Mouse (Mus musculus): ENCODE measurements around the gene Igfbp5. TPM values are rescaled to one million over a fixed set of nuclear protein-coding genes. Genes with fewer than 3 reads are reported as not detected.

Igfbp5 gene
- polyA plus RNA-seq, 1 experiment from 2014 or later: 71.2 TPM

DNA sequence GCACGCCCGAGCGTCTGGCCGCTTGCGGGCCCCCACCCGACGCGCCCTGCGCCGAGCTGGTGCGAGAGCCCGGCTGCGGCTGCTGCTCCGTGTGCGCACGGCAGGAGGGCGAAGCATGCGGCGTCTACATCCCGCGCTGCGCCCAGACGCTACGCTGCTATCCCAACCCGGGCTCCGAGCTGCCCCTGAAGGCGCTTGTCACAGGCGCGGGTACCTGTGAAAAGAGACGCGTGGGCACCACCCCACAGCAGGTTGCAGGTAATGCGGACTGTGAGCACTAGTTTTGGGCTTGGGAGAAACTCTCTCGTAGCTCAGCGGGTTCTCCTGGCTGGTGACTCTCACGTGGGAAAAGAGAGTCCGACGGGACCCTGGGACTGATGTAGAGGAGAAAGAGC lies 50.0 kb downstream of the Igfbp5 start:
- DNase-seq (ENCODE audit: low spot score) (peak; percentile 58), ATAC-seq (replicated peaks; ENCODE audit: insufficient number of reproducible peaks, low FRiP score, low TSS enrichment, low read depth) (peak; percentile 40; the same call in 1 of the 2 replicates)
- Histone ChIP-seq H3K4me1 (ENCODE audit: control insufficient read depth, insufficient read depth, low read length) (peaks cover 9% of the 10 kb centered on the region; the same call in 1 of the 2 replicates), H3K4me3 (ENCODE audit: low read depth, low read length) (peak overlapping the region; percentile 72), H3K36me3 (replicated peaks; ENCODE audit: control insufficient read depth, insufficient read depth, low read depth, low read length) (no peaks in the 10 kb centered on the region), H3K27me3 (ENCODE audit: control insufficient read depth, insufficient read depth, low read length) (no peaks in the 10 kb centered on the region), H3K9me3 (replicated peaks; ENCODE audit: control insufficient read depth, low read length) (no peaks in the 10 kb centered on the region), H3K9ac (replicated peaks; ENCODE audit: low read length) (peak overlapping the region; percentile 84), H3K4me2 (ENCODE audit: low read depth, low read length) (peak overlapping the region; percentile 98), H3K27ac (replicated peaks; ENCODE audit: low read depth, low read length) (peak overlapping the region; percentile 75)
- WGBS: 0% methylated on average over 37 of the region's 37 CpGs

GRCm38 (mm10) chr1:72823751-72824706 lies 50.7 kb downstream of the Igfbp5 start, which contains the start of gene Igfbp2:
Gene Igfbp2, plus strand, starts transcription at chr1:72824503.
- H3K4me1 ChIP-seq (ENCODE audit: control insufficient read depth, insufficient read depth, low read length): peaks cover 9% of the 10 kb centered on the region; the same call in 1 of the 2 replicates
- H3K27ac ChIP-seq (replicated peaks; ENCODE audit: low read depth, low read length): peak within 1 kb of the TSS; percentile 75
- H3K9ac ChIP-seq (replicated peaks; ENCODE audit: low read length): peak within 1 kb of the TSS; percentile 84
- H3K4me3 ChIP-seq (ENCODE audit: low read depth, low read length): peak within 1 kb of the TSS; percentile 72
- peak; percentile 85 for DNase-seq (ENCODE audit: low spot score)
- WGBS: under 1% methylated on average over 45 of the region's 58 CpGs
- H3K36me3 ChIP-seq (replicated peaks; ENCODE audit: control insufficient read depth, insufficient read depth, low read depth, low read length): no peaks in the 10 kb centered on the region
- no peaks in the 10 kb centered on the region for H3K27me3 ChIP-seq (ENCODE audit: control insufficient read depth, insufficient read depth, low read length)
- H3K4me2 ChIP-seq (ENCODE audit: low read depth, low read length): peak within 1 kb of the TSS; percentile 98
- peak; percentile 72 for ATAC-seq (replicated peaks; ENCODE audit: insufficient number of reproducible peaks, low FRiP score, low TSS enrichment, low read depth)
- no peaks in the 10 kb centered on the region for H3K9me3 ChIP-seq (replicated peaks; ENCODE audit: control insufficient read depth, low read length)

GRCm38 (mm10) chr1:72822893-72823292 lies 51.8 kb downstream of the Igfbp5 start:
- peaks cover 6% of the 10 kb centered on the region; the same call in 1 of the 2 replicates for H3K4me1 ChIP-seq (ENCODE audit: control insufficient read depth, insufficient read depth, low read length)
- DNase-seq (ENCODE audit: low spot score): no peak
- ATAC-seq (replicated peaks; ENCODE audit: insufficient number of reproducible peaks, low FRiP score, low TSS enrichment, low read depth): no peak
- no peaks in the 10 kb centered on the region for H3K27me3 ChIP-seq (ENCODE audit: control insufficient read depth, insufficient read depth, low read length)
- 69% methylated on average over 10 of the region's 10 CpGs for WGBS
- no peak overlapping the region for H3K4me3 ChIP-seq (ENCODE audit: low read depth, low read length)
- no peak overlapping the region for H3K27ac ChIP-seq (replicated peaks; ENCODE audit: low read depth, low read length)
- no peaks in the 10 kb centered on the region for H3K9me3 ChIP-seq (replicated peaks; ENCODE audit: control insufficient read depth, low read length)
- no peak overlapping the region for H3K9ac ChIP-seq (replicated peaks; ENCODE audit: low read length)
- H3K4me2 ChIP-seq (ENCODE audit: low read depth, low read length): no peak overlapping the region
- H3K36me3 ChIP-seq (replicated peaks; ENCODE audit: control insufficient read depth, insufficient read depth, low read depth, low read length): no peaks in the 10 kb centered on the region

- WGBS: 85% methylated on average over 6 of the region's 6 CpGs
- Histone ChIP-seq H3K4me3 (ENCODE audit: low read depth, low read length) (no peak overlapping the region), H3K4me2 (ENCODE audit: low read depth, low read length) (no peak overlapping the region), H3K4me1 (ENCODE audit: control insufficient read depth, insufficient read depth, low read length) (no peaks in the 10 kb centered on the region), H3K36me3 (replicated peaks; ENCODE audit: control insufficient read depth, insufficient read depth, low read depth, low read length) (no peaks in the 10 kb centered on the region), H3K27me3 (ENCODE audit: control insufficient read depth, insufficient read depth, low read length) (no peaks in the 10 kb centered on the region), H3K9me3 (replicated peaks; ENCODE audit: control insufficient read depth, low read length) (no peaks in the 10 kb centered on the region), H3K27ac (replicated peaks; ENCODE audit: low read depth, low read length) (no peak overlapping the region), H3K9ac (replicated peaks; ENCODE audit: low read length) (no peak overlapping the region)
- ATAC-seq (replicated peaks; ENCODE audit: insufficient number of reproducible peaks, low FRiP score, low TSS enrichment, low read depth) (no peak), DNase-seq (ENCODE audit: low spot score) (no peak)
Measured at GRCm38 (mm10) chr1:72819995-72820394, 54.7 kb downstream of the Igfbp5 start.

DNA sequence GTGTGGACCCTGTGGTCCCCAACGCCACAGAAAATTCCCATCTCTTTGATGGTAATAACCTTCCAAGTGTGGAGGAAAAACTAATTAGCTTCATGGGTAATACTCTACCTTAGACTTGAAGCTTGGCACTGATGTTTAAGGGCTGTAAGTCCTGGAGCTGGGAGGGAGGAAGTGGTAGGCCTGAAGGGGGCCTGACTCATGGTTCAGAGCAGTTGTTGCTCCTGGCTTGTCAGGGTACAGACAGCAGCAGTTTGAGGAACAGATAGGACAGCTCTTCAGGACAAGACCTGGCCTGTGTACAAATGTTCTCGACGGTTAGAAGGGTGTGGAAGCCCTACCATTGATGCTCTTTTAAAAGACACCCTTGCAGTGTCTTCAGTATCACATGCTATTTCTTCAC lies 59.1 kb downstream of the Igfbp5 start:
- H3K36me3 ChIP-seq (replicated peaks; ENCODE audit: control insufficient read depth, insufficient read depth, low read depth, low read length): no peaks in the 10 kb centered on the region
- H3K4me3 ChIP-seq (ENCODE audit: low read depth, low read length): no peak overlapping the region
- H3K9ac ChIP-seq (replicated peaks; ENCODE audit: low read length): no peak overlapping the region
- 85% methylated on average over 3 of the region's 3 CpGs for WGBS
- no peak overlapping the region for H3K27ac ChIP-seq (replicated peaks; ENCODE audit: low read depth, low read length)
- H3K4me2 ChIP-seq (ENCODE audit: low read depth, low read length): no peak overlapping the region
- H3K27me3 ChIP-seq (ENCODE audit: control insufficient read depth, insufficient read depth, low read length): no peaks in the 10 kb centered on the region
- H3K9me3 ChIP-seq (replicated peaks; ENCODE audit: control insufficient read depth, low read length): no peaks in the 10 kb centered on the region
- DNase-seq (ENCODE audit: low spot score) (no peak), ATAC-seq (replicated peaks; ENCODE audit: insufficient number of reproducible peaks, low FRiP score, low TSS enrichment, low read depth) (no peak)
- no peaks in the 10 kb centered on the region; the same call in 1 of the 2 replicates for H3K4me1 ChIP-seq (ENCODE audit: control insufficient read depth, insufficient read depth, low read length)

- no peak overlapping the region for H3K27ac ChIP-seq (replicated peaks; ENCODE audit: low read depth, low read length)
- H3K36me3 ChIP-seq (replicated peaks; ENCODE audit: control insufficient read depth, insufficient read depth, low read depth, low read length): no peaks in the 10 kb centered on the region
- H3K27me3 ChIP-seq (ENCODE audit: control insufficient read depth, insufficient read depth, low read length): no peaks in the 10 kb centered on the region
- H3K4me2 ChIP-seq (ENCODE audit: low read depth, low read length): no peak overlapping the region
- H3K4me3 ChIP-seq (ENCODE audit: low read depth, low read length): no peak overlapping the region
- H3K4me1 ChIP-seq (ENCODE audit: control insufficient read depth, insufficient read depth, low read length): no peaks in the 10 kb centered on the region; the same call in 1 of the 2 replicates
- ATAC-seq (replicated peaks; ENCODE audit: insufficient number of reproducible peaks, low FRiP score, low TSS enrichment, low read depth): no peak
- DNase-seq (ENCODE audit: low spot score): no peak
- no peaks in the 10 kb centered on the region for H3K9me3 ChIP-seq (replicated peaks; ENCODE audit: control insufficient read depth, low read length)
- no peak overlapping the region for H3K9ac ChIP-seq (replicated peaks; ENCODE audit: low read length)
- 59% methylated on average over 5 of the region's 5 CpGs for WGBS
Measured at GRCm38 (mm10) chr1:72815184-72815583, 59.5 kb downstream of the Igfbp5 start.

DNA sequence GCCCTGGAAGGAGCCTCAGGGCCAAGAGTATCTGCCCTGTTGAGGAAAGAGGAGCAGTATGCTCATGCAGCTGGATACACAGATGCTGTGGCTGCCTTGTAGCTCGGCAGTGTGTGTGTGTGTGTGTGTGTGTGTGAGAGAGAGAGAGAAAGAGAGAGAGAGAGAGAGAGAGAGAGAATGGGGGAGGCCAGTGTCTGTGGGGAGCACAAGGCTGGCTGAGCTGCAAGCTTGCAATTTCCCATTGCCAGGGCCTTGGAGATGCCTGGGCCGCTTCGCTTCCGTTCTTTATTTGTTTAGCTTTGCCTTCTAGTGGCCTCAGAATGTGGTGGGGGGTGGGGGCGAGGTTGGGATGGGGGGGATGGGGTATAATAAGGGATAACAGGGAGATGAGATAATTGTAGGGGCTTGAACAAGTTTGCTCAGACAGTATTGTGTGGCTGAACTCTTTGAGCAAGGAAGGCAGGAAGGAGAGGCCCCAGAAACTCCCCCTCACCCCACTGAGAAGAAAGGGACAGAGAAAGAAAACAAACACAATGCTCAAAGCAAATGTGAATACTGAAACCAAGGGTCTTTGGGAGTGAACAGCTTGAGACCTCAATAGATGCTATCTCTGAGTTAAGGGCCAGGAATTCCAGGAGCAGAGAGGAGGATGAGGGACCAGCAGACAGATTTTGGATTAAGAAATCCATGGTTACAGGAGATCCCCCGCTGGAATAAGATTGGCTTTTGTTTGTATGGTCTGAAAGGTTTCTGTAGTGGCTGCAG lies 60.9 kb downstream of the Igfbp5 start:
- peak; percentile 47 for DNase-seq (ENCODE audit: low spot score)
- Histone ChIP-seq H3K4me2 (ENCODE audit: low read depth, low read length) (no peak overlapping the region), H3K9me3 (replicated peaks; ENCODE audit: control insufficient read depth, low read length) (no peaks in the 10 kb centered on the region), H3K27me3 (ENCODE audit: control insufficient read depth, insufficient read depth, low read length) (no peaks in the 10 kb centered on the region), H3K9ac (replicated peaks; ENCODE audit: low read length) (peak overlapping the region; percentile 25; the same call in 1 of the 2 replicates), H3K36me3 (replicated peaks; ENCODE audit: control insufficient read depth, insufficient read depth, low read depth, low read length) (no peaks in the 10 kb centered on the region), H3K27ac (replicated peaks; ENCODE audit: low read depth, low read length) (peak overlapping the region; percentile 8), H3K4me1 (ENCODE audit: control insufficient read depth, insufficient read depth, low read length) (no peaks in the 10 kb centered on the region; the same call in 1 of the 2 replicates), H3K4me3 (ENCODE audit: low read depth, low read length) (no peak overlapping the region)
- peak; percentile 66 for ATAC-seq (replicated peaks; ENCODE audit: insufficient number of reproducible peaks, low FRiP score, low TSS enrichment, low read depth)
- 9% methylated on average over 6 of the region's 6 CpGs for WGBS

All from embryonic facial prominence, embryonic 11.5 days (tissue).